Mouse (Mus musculus): ENCODE measurements around the gene Mknk1. TPM values are rescaled to one million over a fixed set of nuclear protein-coding genes. Genes with fewer than 3 reads are reported as not detected.

Mknk1 gene
- polyA plus RNA-seq, 1 experiment: 15.3 TPM

GRCm38 (mm10) chr4:115831221-115831620 lies 7.8 kb upstream of the Mknk1 start:
- TF ChIP-seq FOSL1 (IDR thresholded peaks at IDR 0.05; ENCODE audit: insufficient read depth, low read length, poor library complexity, severe bottlenecking) (no peak), CTCF (IDR thresholded peaks at IDR 0.05; ENCODE audit: control insufficient read depth, insufficient read depth, insufficient read length) (no peak), MYOD1 (IDR thresholded peaks at IDR 0.05; ENCODE audit: control insufficient read depth, insufficient read length, low read depth) (no peak), MYOG (IDR thresholded peaks at IDR 0.05; ENCODE audit: control insufficient read depth, extremely low read depth, insufficient read length) (no peak), USF1 (IDR thresholded peaks at IDR 0.05; ENCODE audit: low read depth) (no peak), MAX (IDR thresholded peaks at IDR 0.05) (no peak), CEBPB (IDR thresholded peaks at IDR 0.05; ENCODE audit: low read depth) (no peak)
- Histone ChIP-seq H3K4me3 (ENCODE audit: insufficient read depth, poor library complexity, severe bottlenecking) (no peak overlapping the region), H3K27me3 (ENCODE audit: control insufficient read depth, insufficient read depth, insufficient read length) (no peaks in the 10 kb centered on the region), H3ac (ENCODE audit: control insufficient read depth, insufficient read length, low read depth) (no peak overlapping the region), H3K79me2 (ENCODE audit: control insufficient read depth, insufficient read depth) (peaks cover 15% of the 10 kb centered on the region), H3K36me3 (ENCODE audit: control insufficient read depth, insufficient read depth) (peaks cover 21% of the 10 kb centered on the region), H3K79me3 (ENCODE audit: low read depth) (no peaks in the 10 kb centered on the region)

- H3K79me3 ChIP-seq (ENCODE audit: low read depth): no peaks in the 10 kb centered on the region
- no peak overlapping the region for H3ac ChIP-seq (ENCODE audit: control insufficient read depth, insufficient read length, low read depth)
- H3K79me2 ChIP-seq (ENCODE audit: control insufficient read depth, insufficient read depth): peaks cover 15% of the 10 kb centered on the region
- H3K36me3 ChIP-seq (ENCODE audit: control insufficient read depth, insufficient read depth): peaks cover 21% of the 10 kb centered on the region
- no peak overlapping the region for H3K4me3 ChIP-seq (ENCODE audit: insufficient read depth, poor library complexity, severe bottlenecking)
- H3K27me3 ChIP-seq (ENCODE audit: control insufficient read depth, insufficient read depth, insufficient read length): no peaks in the 10 kb centered on the region
- no peak for TF ChIP-seq CTCF (IDR thresholded peaks at IDR 0.05; ENCODE audit: control insufficient read depth, insufficient read depth, insufficient read length)
- TF ChIP-seq CEBPB (IDR thresholded peaks at IDR 0.05; ENCODE audit: low read depth): no peak
- peak; percentile 36 for TF ChIP-seq MYOD1 (IDR thresholded peaks at IDR 0.05; ENCODE audit: control insufficient read depth, insufficient read length, low read depth)
- no peak for TF ChIP-seq MYOG (IDR thresholded peaks at IDR 0.05; ENCODE audit: control insufficient read depth, extremely low read depth, insufficient read length)
- no peak for TF ChIP-seq MAX (IDR thresholded peaks at IDR 0.05)
These were observed 7.0 kb upstream of the Mknk1 start for GRCm38 (mm10) chr4:115832040-115832439.

- TF ChIP-seq MYOD1 (IDR thresholded peaks at IDR 0.05; ENCODE audit: control insufficient read depth, insufficient read length, low read depth) (no peak), MYOG (IDR thresholded peaks at IDR 0.05; ENCODE audit: control insufficient read depth, extremely low read depth, insufficient read length) (no peak), CEBPB (IDR thresholded peaks at IDR 0.05; ENCODE audit: low read depth) (no peak), FOSL1 (IDR thresholded peaks at IDR 0.05; ENCODE audit: insufficient read depth, low read length, poor library complexity, severe bottlenecking) (no peak), MAX (IDR thresholded peaks at IDR 0.05) (no peak), CTCF (IDR thresholded peaks at IDR 0.05; ENCODE audit: control insufficient read depth, insufficient read depth, insufficient read length) (no peak), USF1 (IDR thresholded peaks at IDR 0.05; ENCODE audit: low read depth) (no peak)
These were observed 3.4 kb upstream of the Mknk1 start for GRCm38 (mm10) chr4:115835576-115835975.

GRCm38 (mm10) chr4:115838196-115838595 lies 802 bp upstream of the Mknk1 start:
- H3ac ChIP-seq (ENCODE audit: control insufficient read depth, insufficient read length, low read depth): no peak overlapping the region
- H3K4me3 ChIP-seq (ENCODE audit: insufficient read depth, poor library complexity, severe bottlenecking): no peak overlapping the region
- no peak for TF ChIP-seq USF1 (IDR thresholded peaks at IDR 0.05; ENCODE audit: low read depth)
- no peak for TF ChIP-seq MYOD1 (IDR thresholded peaks at IDR 0.05; ENCODE audit: control insufficient read depth, insufficient read length, low read depth)
- no peak for TF ChIP-seq FOSL1 (IDR thresholded peaks at IDR 0.05; ENCODE audit: insufficient read depth, low read length, poor library complexity, severe bottlenecking)
- TF ChIP-seq MAX (IDR thresholded peaks at IDR 0.05): no peak
- no peak for TF ChIP-seq CEBPB (IDR thresholded peaks at IDR 0.05; ENCODE audit: low read depth)
- TF ChIP-seq CTCF (IDR thresholded peaks at IDR 0.05; ENCODE audit: control insufficient read depth, insufficient read depth, insufficient read length): no peak
- TF ChIP-seq MYOG (IDR thresholded peaks at IDR 0.05; ENCODE audit: control insufficient read depth, extremely low read depth, insufficient read length): no peak
- H3K79me3 ChIP-seq (ENCODE audit: low read depth): no peaks in the 10 kb centered on the region
- peaks cover 18% of the 10 kb centered on the region for H3K36me3 ChIP-seq (ENCODE audit: control insufficient read depth, insufficient read depth)
- H3K27me3 ChIP-seq (ENCODE audit: control insufficient read depth, insufficient read depth, insufficient read length): no peaks in the 10 kb centered on the region
- peaks cover 13% of the 10 kb centered on the region for H3K79me2 ChIP-seq (ENCODE audit: control insufficient read depth, insufficient read depth)

More at GRCm38 (mm10) chr4:115835576-115835975, 3.4 kb upstream of the Mknk1 start:
- Histone ChIP-seq H3ac (ENCODE audit: control insufficient read depth, insufficient read length, low read depth) (no peak overlapping the region), H3K36me3 (ENCODE audit: control insufficient read depth, insufficient read depth) (peaks cover 21% of the 10 kb centered on the region), H3K79me2 (ENCODE audit: control insufficient read depth, insufficient read depth) (peaks cover 2% of the 10 kb centered on the region), H3K27me3 (ENCODE audit: control insufficient read depth, insufficient read depth, insufficient read length) (no peaks in the 10 kb centered on the region), H3K79me3 (ENCODE audit: low read depth) (no peaks in the 10 kb centered on the region), H3K4me3 (ENCODE audit: insufficient read depth, poor library complexity, severe bottlenecking) (no peak overlapping the region)

- Histone ChIP-seq H3ac (ENCODE audit: control insufficient read depth, insufficient read length, low read depth) (peak overlapping the region; percentile 30), H3K27me3 (ENCODE audit: control insufficient read depth, insufficient read depth, insufficient read length) (no peaks in the 10 kb centered on the region), H3K4me3 (ENCODE audit: insufficient read depth, poor library complexity, severe bottlenecking) (no peak overlapping the region), H3K36me3 (ENCODE audit: control insufficient read depth, insufficient read depth) (peaks cover 4% of the 10 kb centered on the region), H3K79me3 (ENCODE audit: low read depth) (no peaks in the 10 kb centered on the region), H3K79me2 (ENCODE audit: control insufficient read depth, insufficient read depth) (peaks cover 13% of the 10 kb centered on the region)
- TF ChIP-seq FOSL1 (IDR thresholded peaks at IDR 0.05; ENCODE audit: insufficient read depth, low read length, poor library complexity, severe bottlenecking): no peak
- peak; percentile 46 for TF ChIP-seq MAX (IDR thresholded peaks at IDR 0.05)
These were observed 958 bp downstream of the Mknk1 start for GRCm38 (mm10) chr4:115839956-115840355.

- no peak for TF ChIP-seq CEBPB (IDR thresholded peaks at IDR 0.05; ENCODE audit: low read depth)
- no peak for TF ChIP-seq CTCF (IDR thresholded peaks at IDR 0.05; ENCODE audit: control insufficient read depth, insufficient read depth, insufficient read length)
- TF ChIP-seq USF1 (IDR thresholded peaks at IDR 0.05; ENCODE audit: low read depth): no peak
- no peak for TF ChIP-seq MYOD1 (IDR thresholded peaks at IDR 0.05; ENCODE audit: control insufficient read depth, insufficient read length, low read depth)
- TF ChIP-seq MYOG (IDR thresholded peaks at IDR 0.05; ENCODE audit: control insufficient read depth, extremely low read depth, insufficient read length): no peak
- TF ChIP-seq MAX (IDR thresholded peaks at IDR 0.05): no peak
- TF ChIP-seq FOSL1 (IDR thresholded peaks at IDR 0.05; ENCODE audit: insufficient read depth, low read length, poor library complexity, severe bottlenecking): no peak
- no peaks in the 10 kb centered on the region for H3K36me3 ChIP-seq (ENCODE audit: control insufficient read depth, insufficient read depth)
- no peak overlapping the region for H3ac ChIP-seq (ENCODE audit: control insufficient read depth, insufficient read length, low read depth)
- no peaks in the 10 kb centered on the region for H3K79me3 ChIP-seq (ENCODE audit: low read depth)
- no peak overlapping the region for H3K4me3 ChIP-seq (ENCODE audit: insufficient read depth, poor library complexity, severe bottlenecking)
- no peaks in the 10 kb centered on the region for H3K27me3 ChIP-seq (ENCODE audit: control insufficient read depth, insufficient read depth, insufficient read length)
- H3K79me2 ChIP-seq (ENCODE audit: control insufficient read depth, insufficient read depth): peaks cover 13% of the 10 kb centered on the region
These were observed 1.8 kb downstream of the Mknk1 start for GRCm38 (mm10) chr4:115840842-115841241.
